Mouse (Mus musculus): ENCODE results near the gene Gm9747. TPM values are rescaled to one million over a fixed set of nuclear protein-coding genes. Genes with fewer than 3 reads are reported as not detected.

Gene Gm9747
- polyA plus RNA-seq, 1 experiment from 2014 or later, result 31.6 TPM

DNA sequence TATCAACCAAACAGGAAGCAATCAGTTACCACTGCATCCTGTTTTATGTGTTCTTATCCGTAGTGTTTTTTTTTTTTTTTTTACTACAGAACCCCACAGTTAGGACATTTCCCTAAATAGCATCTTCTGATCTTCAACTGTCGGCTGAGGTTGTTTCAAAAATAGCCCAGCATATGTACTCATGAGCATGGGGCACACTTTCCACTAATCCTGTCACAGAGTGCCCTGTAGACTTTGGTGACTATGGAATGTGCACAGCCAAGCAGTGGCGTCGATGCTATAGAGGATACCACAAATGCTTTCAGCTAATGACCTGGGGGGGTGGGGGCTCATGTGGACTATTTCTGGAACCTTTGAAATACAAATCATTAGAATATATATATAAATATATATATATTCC, 34.6 kb downstream of the Gm9747 start:
- WGBS, result 12% methylated on average over 4 of the region's 4 CpGs
- Histone ChIP-seq H3K9me3 (replicated peaks; ENCODE audit: control insufficient read depth, low read length) (no peaks in the 10 kb centered on the region), H3K27me3 (ENCODE audit: control insufficient read depth, insufficient read depth, low read length) (no peaks in the 10 kb centered on the region), H3K4me3 (ENCODE audit: low read length) (0 out of 2 replicates have a peak overlapping the region, but pooled peaks have one; percentile 6), H3K36me3 (ENCODE audit: control insufficient read depth, insufficient read depth) (peaks cover 4% of the 10 kb centered on the region; the same call in 1 of the 2 replicates), H3K4me2 (ENCODE audit: low read depth, low read length) (peak overlapping the region; percentile 38), H3K9ac (ENCODE audit: low read length) (no peak overlapping the region), H3K27ac (ENCODE audit: low read length) (peak overlapping the region; percentile 69), H3K4me1 (ENCODE audit: control insufficient read depth, insufficient read depth, low read length) (peaks cover 23% of the 10 kb centered on the region)
- ATAC-seq (replicated peaks; ENCODE audit: extremely low read depth, insufficient read depth, low FRiP score), result peak; percentile 84

DNA sequence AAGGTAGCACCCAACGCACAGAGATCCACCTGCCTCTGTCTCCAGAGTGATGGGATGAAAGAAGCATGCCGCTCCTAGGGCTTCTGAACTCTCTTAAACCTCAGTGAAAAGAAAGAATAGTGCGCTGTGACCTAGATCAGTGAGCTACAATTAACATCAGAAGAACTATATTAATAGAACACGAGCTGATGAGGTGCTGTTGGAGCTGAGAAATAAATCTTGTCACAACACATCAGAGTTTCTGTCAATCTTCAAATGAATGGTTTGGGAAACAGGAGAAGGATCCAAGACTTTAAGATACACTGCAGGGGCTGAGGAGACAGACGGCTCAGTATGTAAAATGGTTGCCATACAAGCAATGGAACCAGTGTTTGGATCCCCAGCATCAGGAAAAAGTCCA, 39.3 kb downstream of the Gm9747 start:
- Histone ChIP-seq H3K9ac (ENCODE audit: low read length) (no peak overlapping the region), H3K9me3 (replicated peaks; ENCODE audit: control insufficient read depth, low read length) (no peaks in the 10 kb centered on the region), H3K4me1 (ENCODE audit: control insufficient read depth, insufficient read depth, low read length) (peaks cover 33% of the 10 kb centered on the region), H3K4me2 (ENCODE audit: low read depth, low read length) (no peak overlapping the region), H3K27ac (ENCODE audit: low read length) (peak overlapping the region; percentile 51; the same call in 1 of the 2 replicates), H3K4me3 (ENCODE audit: low read length) (no peak overlapping the region), H3K27me3 (ENCODE audit: control insufficient read depth, insufficient read depth, low read length) (no peaks in the 10 kb centered on the region), H3K36me3 (ENCODE audit: control insufficient read depth, insufficient read depth) (peaks cover 16% of the 10 kb centered on the region)
- WGBS, result 70% methylated on average over 5 of the region's 5 CpGs
- no peak for ATAC-seq (replicated peaks; ENCODE audit: extremely low read depth, insufficient read depth, low FRiP score)

DNA sequence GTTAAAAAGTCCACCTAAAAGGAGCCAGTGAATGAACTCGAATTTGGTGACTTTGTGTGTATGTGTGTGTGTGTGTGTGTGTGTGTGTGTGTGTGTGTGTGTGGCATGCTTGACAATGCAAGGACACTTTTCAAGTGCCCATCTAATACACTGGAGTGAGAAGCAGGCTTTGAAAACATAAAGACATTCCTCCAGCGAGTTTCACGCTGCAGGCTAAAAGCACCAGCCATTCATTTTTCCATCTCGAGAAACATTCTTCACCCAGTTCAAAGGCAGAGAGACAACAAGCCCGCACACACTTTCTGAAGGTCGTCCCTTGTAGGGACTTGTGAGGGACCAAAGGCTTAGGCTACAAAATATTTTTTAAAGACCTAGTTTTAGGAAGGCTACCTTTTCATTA, 40.6 kb downstream of the Gm9747 start:
- Histone ChIP-seq H3K27me3 (ENCODE audit: control insufficient read depth, insufficient read depth, low read length) (no peaks in the 10 kb centered on the region), H3K9me3 (replicated peaks; ENCODE audit: control insufficient read depth, low read length) (no peaks in the 10 kb centered on the region), H3K4me2 (ENCODE audit: low read depth, low read length) (no peak overlapping the region), H3K4me1 (ENCODE audit: control insufficient read depth, insufficient read depth, low read length) (peaks cover 27% of the 10 kb centered on the region), H3K27ac (ENCODE audit: low read length) (no peak overlapping the region), H3K9ac (ENCODE audit: low read length) (no peak overlapping the region), H3K36me3 (ENCODE audit: control insufficient read depth, insufficient read depth) (peaks cover 23% of the 10 kb centered on the region), H3K4me3 (ENCODE audit: low read length) (no peak overlapping the region)
- no peak for ATAC-seq (replicated peaks; ENCODE audit: extremely low read depth, insufficient read depth, low FRiP score)
- WGBS, result 38% methylated on average over 6 of the region's 6 CpGs

DNA sequence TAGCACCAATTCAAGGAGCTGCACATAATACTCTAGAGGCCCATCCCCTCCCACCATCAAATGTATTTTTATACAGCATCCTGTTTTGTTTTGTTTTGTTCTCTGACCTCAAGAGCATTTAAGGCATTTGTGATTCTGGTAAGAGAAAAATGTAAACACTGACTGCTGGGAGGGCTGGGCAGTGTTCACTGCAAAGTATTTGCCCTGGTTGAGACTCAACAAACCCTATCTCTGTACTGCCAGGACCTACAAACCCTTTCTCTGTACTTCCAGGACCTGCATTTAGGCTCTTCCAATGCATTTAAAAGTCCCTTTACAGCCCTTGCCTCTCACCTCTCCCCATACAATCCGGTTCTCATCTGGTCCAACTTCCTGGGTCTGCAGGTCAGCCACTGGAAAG, 41.4 kb downstream of the Gm9747 start:
- 38% methylated on average over 1 of the region's 1 CpGs for WGBS
- no peak overlapping the region for H3K4me3 ChIP-seq (ENCODE audit: low read length)
- H3K36me3 ChIP-seq (ENCODE audit: control insufficient read depth, insufficient read depth), result peaks cover 22% of the 10 kb centered on the region
- no peaks in the 10 kb centered on the region for H3K9me3 ChIP-seq (replicated peaks; ENCODE audit: control insufficient read depth, low read length)
- H3K4me1 ChIP-seq (ENCODE audit: control insufficient read depth, insufficient read depth, low read length), result peaks cover 31% of the 10 kb centered on the region
- H3K27ac ChIP-seq (ENCODE audit: low read length), result peak overlapping the region; percentile 11; the same call in 1 of the 2 replicates
- H3K4me2 ChIP-seq (ENCODE audit: low read depth, low read length), result no peak overlapping the region
- no peak for ATAC-seq (replicated peaks; ENCODE audit: extremely low read depth, insufficient read depth, low FRiP score)
- no peaks in the 10 kb centered on the region for H3K27me3 ChIP-seq (ENCODE audit: control insufficient read depth, insufficient read depth, low read length)
- H3K9ac ChIP-seq (ENCODE audit: low read length), result no peak overlapping the region

DNA sequence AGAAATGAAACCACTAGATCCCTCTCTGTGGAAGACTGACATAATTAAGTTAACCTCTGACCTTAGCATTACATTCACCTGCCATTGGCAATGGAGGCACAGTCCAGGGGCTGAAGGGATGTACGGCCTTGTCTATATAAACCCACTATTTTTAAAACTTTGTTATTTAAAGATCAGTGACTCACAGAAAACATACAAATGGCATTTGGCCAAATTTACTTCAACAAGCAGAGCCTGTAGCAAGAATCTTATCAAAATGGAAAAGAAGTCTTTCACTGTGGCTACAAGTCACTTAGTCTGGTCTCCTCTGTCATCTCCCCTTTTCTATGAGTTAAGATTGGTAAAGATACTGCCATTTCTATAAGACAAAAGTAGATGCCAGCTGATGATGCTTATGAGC, 46.9 kb downstream of the Gm9747 start:
- Histone ChIP-seq H3K4me1 (ENCODE audit: control insufficient read depth, insufficient read depth, low read length) (peaks cover 37% of the 10 kb centered on the region), H3K36me3 (ENCODE audit: control insufficient read depth, insufficient read depth) (peaks cover 19% of the 10 kb centered on the region), H3K4me3 (ENCODE audit: low read length) (no peak overlapping the region), H3K9ac (ENCODE audit: low read length) (no peak overlapping the region), H3K27ac (ENCODE audit: low read length) (peak overlapping the region; percentile 20; the same call in 1 of the 2 replicates), H3K9me3 (replicated peaks; ENCODE audit: control insufficient read depth, low read length) (no peaks in the 10 kb centered on the region), H3K4me2 (ENCODE audit: low read depth, low read length) (peak overlapping the region; percentile 23; the same call in 1 of the 2 replicates), H3K27me3 (ENCODE audit: control insufficient read depth, insufficient read depth, low read length) (no peaks in the 10 kb centered on the region)
- ATAC-seq (replicated peaks; ENCODE audit: extremely low read depth, insufficient read depth, low FRiP score), result no peak
- 24% methylated on average over 1 of the region's 1 CpGs for WGBS

DNA sequence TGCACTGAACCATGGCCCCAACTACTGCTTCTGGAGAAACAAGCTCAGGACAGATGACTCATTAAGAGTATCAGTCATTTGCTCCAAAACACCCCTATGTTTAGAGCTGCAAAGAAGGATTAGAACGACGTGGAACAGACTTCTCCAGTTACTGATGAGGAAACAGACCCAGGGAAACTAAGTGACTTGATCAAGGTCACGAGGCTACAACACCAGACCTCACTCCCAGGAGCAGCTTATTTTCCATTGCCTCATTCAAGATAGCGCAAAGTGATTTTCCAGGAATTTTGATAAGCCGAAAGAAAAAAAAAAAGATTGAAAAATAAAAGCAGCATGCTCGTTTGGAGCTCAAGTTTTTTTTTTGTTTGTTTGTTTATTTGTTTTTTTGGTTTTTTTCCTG, 48.9 kb downstream of the Gm9747 start:
- Histone ChIP-seq H3K27ac (ENCODE audit: low read length) (peak overlapping the region; percentile 83), H3K9me3 (replicated peaks; ENCODE audit: control insufficient read depth, low read length) (no peaks in the 10 kb centered on the region), H3K9ac (ENCODE audit: low read length) (no peak overlapping the region), H3K4me3 (ENCODE audit: low read length) (no peak overlapping the region), H3K4me2 (ENCODE audit: low read depth, low read length) (peak overlapping the region; percentile 32; the same call in 1 of the 2 replicates), H3K36me3 (ENCODE audit: control insufficient read depth, insufficient read depth) (peaks cover 11% of the 10 kb centered on the region), H3K4me1 (ENCODE audit: control insufficient read depth, insufficient read depth, low read length) (peaks cover 28% of the 10 kb centered on the region), H3K27me3 (ENCODE audit: control insufficient read depth, insufficient read depth, low read length) (no peaks in the 10 kb centered on the region)
- no peak for ATAC-seq (replicated peaks; ENCODE audit: extremely low read depth, insufficient read depth, low FRiP score)
- 27% methylated on average over 6 of the region's 6 CpGs for WGBS

DNA sequence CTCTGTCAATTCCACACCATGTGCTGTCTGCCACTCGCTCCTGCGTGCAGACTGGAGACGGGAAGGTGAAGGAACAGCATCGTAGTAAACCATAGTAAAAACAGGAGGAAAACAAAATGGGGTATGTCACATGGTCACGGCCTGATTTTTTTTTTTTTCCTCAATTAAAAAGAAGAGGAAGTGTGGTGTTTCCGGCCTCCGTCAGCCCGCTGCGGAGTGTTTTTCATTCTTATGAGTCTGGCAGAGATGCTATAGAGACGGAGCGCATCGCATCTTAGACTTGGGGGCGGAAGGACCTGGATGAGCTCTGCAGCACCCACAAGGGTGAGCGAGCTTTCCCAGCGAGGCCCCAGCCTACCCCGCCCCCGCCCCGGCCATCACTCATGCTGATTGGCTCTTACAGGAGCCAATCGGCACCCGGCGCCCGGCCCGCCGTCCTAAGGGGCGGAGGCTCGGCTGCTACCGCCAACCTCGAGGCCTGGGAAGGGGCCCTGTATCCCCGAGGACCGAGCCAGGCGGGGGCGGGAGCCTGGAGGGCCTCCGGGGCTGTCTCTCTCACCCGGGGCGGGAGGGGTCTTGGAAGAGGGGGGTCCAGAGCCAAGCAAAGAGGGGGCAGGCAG, 50.2 kb downstream of the Gm9747 start:
- Histone ChIP-seq H3K4me1 (ENCODE audit: control insufficient read depth, insufficient read depth, low read length) (peaks cover 32% of the 10 kb centered on the region), H3K9me3 (replicated peaks; ENCODE audit: control insufficient read depth, low read length) (no peaks in the 10 kb centered on the region), H3K27ac (ENCODE audit: low read length) (peak overlapping the region; percentile 98), H3K4me2 (ENCODE audit: low read depth, low read length) (peak overlapping the region; percentile 79), H3K4me3 (ENCODE audit: low read length) (peak overlapping the region; percentile 48), H3K9ac (ENCODE audit: low read length) (peak overlapping the region; percentile 90), H3K27me3 (ENCODE audit: control insufficient read depth, insufficient read depth, low read length) (no peaks in the 10 kb centered on the region), H3K36me3 (ENCODE audit: control insufficient read depth, insufficient read depth) (no peaks in the 10 kb centered on the region; the same call in 1 of the 2 replicates)
- peak; percentile 94 for ATAC-seq (replicated peaks; ENCODE audit: extremely low read depth, insufficient read depth, low FRiP score)
- 2% methylated on average over 35 of the region's 35 CpGs for WGBS

DNA sequence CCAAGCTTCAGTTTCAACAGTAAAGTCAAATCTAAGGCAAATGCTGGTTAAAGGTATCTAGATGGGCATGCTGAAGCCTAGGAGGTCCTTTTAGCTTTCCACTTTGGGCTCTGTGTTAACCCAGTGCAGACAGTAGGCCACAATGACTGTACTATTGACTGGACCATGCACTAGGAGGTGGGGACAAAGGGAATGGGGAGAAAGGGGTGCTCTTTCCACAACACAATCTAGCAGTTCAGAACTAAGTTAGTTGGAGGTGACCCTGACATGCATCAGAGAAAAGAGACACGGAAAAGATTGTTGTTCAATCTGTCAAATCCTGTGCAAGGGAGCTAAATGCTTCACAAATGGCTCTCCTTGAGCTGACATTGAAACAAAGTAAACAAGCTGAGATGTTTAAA, 51.0 kb downstream of the Gm9747 start:
- Histone ChIP-seq H3K27me3 (ENCODE audit: control insufficient read depth, insufficient read depth, low read length) (no peaks in the 10 kb centered on the region), H3K36me3 (ENCODE audit: control insufficient read depth, insufficient read depth) (no peaks in the 10 kb centered on the region; the same call in 1 of the 2 replicates), H3K4me2 (ENCODE audit: low read depth, low read length) (peak overlapping the region; percentile 79), H3K9ac (ENCODE audit: low read length) (peak overlapping the region; percentile 90), H3K4me1 (ENCODE audit: control insufficient read depth, insufficient read depth, low read length) (peaks cover 38% of the 10 kb centered on the region), H3K27ac (ENCODE audit: low read length) (peak overlapping the region; percentile 98), H3K9me3 (replicated peaks; ENCODE audit: control insufficient read depth, low read length) (no peaks in the 10 kb centered on the region), H3K4me3 (ENCODE audit: low read length) (peak overlapping the region; percentile 48)
- no peak for ATAC-seq (replicated peaks; ENCODE audit: extremely low read depth, insufficient read depth, low FRiP score)
- 11% methylated on average over 1 of the region's 1 CpGs for WGBS

DNA sequence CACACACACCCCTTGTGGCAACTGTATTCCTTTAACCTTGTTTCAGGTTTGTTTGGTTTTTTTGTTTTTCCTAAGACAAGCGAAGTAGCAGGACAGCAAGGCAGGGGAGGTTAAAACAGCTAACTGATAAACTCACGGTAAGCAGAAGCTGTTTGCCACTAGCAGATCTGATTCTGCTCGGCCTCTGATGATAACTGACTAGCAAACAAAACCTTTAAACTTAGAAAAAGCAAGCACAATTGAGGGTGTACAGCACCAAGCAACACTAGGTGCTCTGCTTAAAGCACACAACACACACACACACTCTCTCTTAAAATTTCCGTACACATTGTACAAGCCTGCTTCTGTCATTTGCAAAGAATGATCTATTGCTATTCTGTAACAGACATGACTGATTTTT, 51.5 kb downstream of the Gm9747 start:
- ATAC-seq (replicated peaks; ENCODE audit: extremely low read depth, insufficient read depth, low FRiP score), result no peak
- peak overlapping the region; percentile 79 for H3K4me2 ChIP-seq (ENCODE audit: low read depth, low read length)
- peak overlapping the region; percentile 90 for H3K9ac ChIP-seq (ENCODE audit: low read length)
- H3K9me3 ChIP-seq (replicated peaks; ENCODE audit: control insufficient read depth, low read length), result no peaks in the 10 kb centered on the region
- H3K27ac ChIP-seq (ENCODE audit: low read length), result peak overlapping the region; percentile 98
- 16% methylated on average over 4 of the region's 4 CpGs for WGBS
- H3K36me3 ChIP-seq (ENCODE audit: control insufficient read depth, insufficient read depth), result no peaks in the 10 kb centered on the region
- peak overlapping the region; percentile 48 for H3K4me3 ChIP-seq (ENCODE audit: low read length)
- peaks cover 38% of the 10 kb centered on the region for H3K4me1 ChIP-seq (ENCODE audit: control insufficient read depth, insufficient read depth, low read length)
- no peaks in the 10 kb centered on the region for H3K27me3 ChIP-seq (ENCODE audit: control insufficient read depth, insufficient read depth, low read length)

Data from heart, embryonic 16.5 days (tissue).